Mouse (Mus musculus) lung, embryonic 15.5 days (tissue): ENCODE measurements around the gene Smg7. TPM values are rescaled to one million over a fixed set of nuclear protein-coding genes. Genes with fewer than 3 reads are reported as not detected.
"Not testable (repeated sequence)": the region's sequence is repeated elsewhere in the genome, so short reads cannot be mapped to it uniquely, and the experiment has no call there.

Experiments used
- ATAC-seq: fragments of 200-750 bp; cut with Nextera tagmentation; 2 replicates; pipeline ENCODE4 v1.8.0; 2017; ENCODE audit warnings: moderate number of reproducible peaks, borderline replicate concordance; ENCODE audit not compliant: low FRiP score, low TSS enrichment; ENCODE audit errors: extremely low read depth
- H3K27ac ChIP-seq: fragments of 300-500 bp; sonication (generic); 2 replicates; pipeline ENCODE4 v1.5.1; 2015; ENCODE audit warnings: moderate library complexity, mild to moderate bottlenecking, inconsistent platforms
- H3K27me3 ChIP-seq: fragments of 300-500 bp; sonication (generic); 2 replicates; pipeline ENCODE4 v1.6.1; 2015; ENCODE audit warnings: inconsistent platforms
- H3K36me3 ChIP-seq: fragments of 300-500 bp; sonication (generic); 2 replicates; pipeline ENCODE4 v1.6.1; 2015; ENCODE audit warnings: inconsistent platforms
- H3K4me1 ChIP-seq: fragments of 300-500 bp; sonication (generic); 2 replicates; pipeline ENCODE4 v1.6.1; 2015; ENCODE audit warnings: inconsistent platforms
- H3K4me2 ChIP-seq: fragments of 300-500 bp; sonication (generic); 2 replicates; pipeline ENCODE4 v1.6.1; 2015; ENCODE audit warnings: inconsistent platforms, mild to moderate bottlenecking, moderate library complexity
- H3K4me3 ChIP-seq: fragments of 300-500 bp; sonication (generic); 2 replicates; pipeline ENCODE4 v1.5.1; 2015; ENCODE audit warnings: mild to moderate bottlenecking, inconsistent platforms
- H3K9ac ChIP-seq: fragments of 300-500 bp; sonication (generic); 2 replicates; pipeline ENCODE4 v1.6.1; 2015; ENCODE audit warnings: inconsistent platforms
- H3K9me3 ChIP-seq: fragments of 300-500 bp; sonication (generic); 2 replicates; pipeline ENCODE4 v1.6.1; 2016; ENCODE audit warnings: inconsistent platforms
- WGBS: fragments of 180-500 bp; shearing (Covaris S2); methylation state at CpG from one replicate; pipeline ENCODE4 v1.1.7; 2015; 5-methylcytosine and 5-hydroxymethylcytosine counted together
- polyA plus RNA-seq: library from polyadenylated mRNA; unstranded; fragments of >200 nt; fragmentation: Nextera tagmentation; extraction: Ambion mirVana; gene quantifications from 2 replicates; pipeline ENCODE4 v1.2.1, GENCODE M21; 2015

Gene Smg7
- polyA plus RNA-seq, 1 experiment from 2014 or later = 31.2 TPM

DNA sequence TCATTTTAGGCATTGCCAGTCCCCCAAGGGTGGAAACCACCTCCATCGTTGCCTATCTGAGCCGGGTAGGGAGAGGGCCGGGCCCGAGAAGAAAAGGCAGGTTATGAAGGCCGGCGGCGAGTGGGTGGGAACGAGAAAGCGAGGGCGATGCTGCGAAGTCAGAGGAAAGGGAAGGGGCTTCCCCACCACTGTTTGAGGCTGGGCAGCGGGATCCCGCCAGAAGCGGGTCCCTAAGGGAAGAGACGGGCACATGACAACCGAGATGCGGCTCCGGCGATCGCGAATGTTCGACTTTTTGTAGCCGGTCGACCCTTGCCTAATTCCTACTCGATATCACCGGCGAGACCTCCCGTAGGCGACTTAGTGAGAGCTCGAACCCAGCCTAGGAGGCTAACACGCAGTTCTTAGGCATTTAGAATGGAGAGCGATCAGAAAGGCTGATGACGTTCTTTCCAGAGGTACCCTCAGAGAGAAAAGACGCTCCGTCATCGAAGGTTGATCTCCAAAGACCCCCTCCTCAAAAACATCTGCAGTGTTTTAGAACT lies 1.2 kb upstream of the Smg7 start:
- WGBS = under 1% methylated on average over 36 of the region's 36 CpGs
- Histone ChIP-seq H3K27ac (peak overlapping the region; percentile 100), H3K4me3 (peak overlapping the region; percentile 76), H3K9me3 (no peaks in the 10 kb centered on the region), H3K4me1 (peaks cover 18% of the 10 kb centered on the region), H3K9ac (peak overlapping the region; percentile 85), H3K36me3 (no peaks in the 10 kb centered on the region), H3K4me2 (peak overlapping the region; percentile 99), H3K27me3 (no peaks in the 10 kb centered on the region)
- ATAC-seq = peak; percentile 13; the same call in 1 of the 2 replicates

DNA sequence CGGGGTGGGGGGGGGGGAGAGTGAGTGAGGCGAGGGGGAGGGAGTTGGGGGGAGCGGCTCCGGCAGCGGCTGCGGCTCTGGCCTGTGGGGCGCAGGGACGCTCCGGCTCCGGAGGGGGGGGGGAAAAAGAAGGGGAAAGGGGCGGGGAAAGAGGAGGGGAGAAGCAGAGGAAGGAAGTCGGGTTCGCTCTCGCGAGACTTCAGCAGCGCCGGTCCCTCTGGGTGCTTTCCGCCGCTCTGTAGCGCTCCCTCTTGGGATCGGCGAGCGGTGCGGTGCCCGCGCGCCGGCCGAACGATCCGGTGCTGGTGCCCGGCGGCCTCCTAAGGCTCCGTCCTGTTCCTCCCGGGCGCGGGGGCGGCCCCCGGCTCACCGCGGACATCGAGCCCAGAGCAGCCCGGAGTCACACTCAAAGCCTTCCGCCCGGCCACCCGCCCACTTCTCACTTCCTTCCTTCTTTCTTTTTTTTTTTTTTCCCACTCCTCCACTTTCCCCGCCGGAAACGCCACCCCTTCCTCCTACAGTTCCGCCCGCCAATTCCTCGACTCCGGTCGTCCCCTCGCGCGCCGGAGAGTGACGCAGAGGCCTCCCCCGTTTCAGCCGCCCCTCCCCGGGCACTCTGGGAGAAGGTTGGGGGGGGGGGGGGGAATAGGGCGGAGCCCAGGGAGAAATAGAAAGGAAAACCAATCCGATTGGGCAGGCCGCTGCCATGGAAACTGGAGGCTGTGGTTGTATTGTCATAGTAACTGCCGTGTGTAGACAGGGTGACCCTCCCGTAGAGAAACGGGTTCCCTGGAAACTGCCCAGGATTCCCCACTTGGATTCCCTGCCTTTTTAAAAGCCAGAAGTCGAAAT lies 445 bp upstream of the Smg7 start:
- H3K9me3 ChIP-seq = no peaks in the 10 kb centered on the region
- H3K27me3 ChIP-seq = no peaks in the 10 kb centered on the region
- peak overlapping the region; percentile 99 for H3K4me2 ChIP-seq
- H3K9ac ChIP-seq = peak overlapping the region; percentile 85
- H3K36me3 ChIP-seq = no peaks in the 10 kb centered on the region
- H3K4me3 ChIP-seq = peak overlapping the region; percentile 76
- peaks cover 18% of the 10 kb centered on the region for H3K4me1 ChIP-seq
- under 1% methylated on average over 58 of the region's 69 CpGs for WGBS
- H3K27ac ChIP-seq = peak overlapping the region; percentile 100
- peak; percentile 90 for ATAC-seq

DNA sequence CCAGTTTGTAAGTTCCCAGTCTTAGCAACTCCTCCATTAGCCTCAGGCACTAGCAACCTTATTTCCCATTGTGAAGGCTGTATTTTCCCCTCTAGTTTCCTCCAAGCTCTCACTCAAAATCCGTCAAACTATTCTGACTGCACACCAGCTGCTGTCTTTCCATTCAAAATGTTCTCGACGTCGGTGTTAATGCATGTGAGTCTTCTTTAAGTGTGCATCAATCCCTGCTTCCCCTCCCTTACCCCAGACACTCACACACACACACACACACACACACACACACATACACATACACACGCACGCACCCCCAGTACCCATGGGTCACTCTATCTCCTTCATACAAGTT lies 1.1 kb downstream of the Smg7 start:
- no peak for ATAC-seq
- no peaks in the 10 kb centered on the region for H3K27me3 ChIP-seq
- H3K4me2 ChIP-seq = peak overlapping the region; percentile 73
- peaks cover 18% of the 10 kb centered on the region for H3K4me1 ChIP-seq
- H3K9me3 ChIP-seq = no peaks in the 10 kb centered on the region
- peak overlapping the region; percentile 76 for H3K4me3 ChIP-seq
- H3K27ac ChIP-seq = peak overlapping the region; percentile 96; the same call in 1 of the 2 replicates
- peak overlapping the region; percentile 85 for H3K9ac ChIP-seq
- WGBS = 2% methylated on average over 6 of the region's 6 CpGs
- H3K36me3 ChIP-seq = no peaks in the 10 kb centered on the region

DNA sequence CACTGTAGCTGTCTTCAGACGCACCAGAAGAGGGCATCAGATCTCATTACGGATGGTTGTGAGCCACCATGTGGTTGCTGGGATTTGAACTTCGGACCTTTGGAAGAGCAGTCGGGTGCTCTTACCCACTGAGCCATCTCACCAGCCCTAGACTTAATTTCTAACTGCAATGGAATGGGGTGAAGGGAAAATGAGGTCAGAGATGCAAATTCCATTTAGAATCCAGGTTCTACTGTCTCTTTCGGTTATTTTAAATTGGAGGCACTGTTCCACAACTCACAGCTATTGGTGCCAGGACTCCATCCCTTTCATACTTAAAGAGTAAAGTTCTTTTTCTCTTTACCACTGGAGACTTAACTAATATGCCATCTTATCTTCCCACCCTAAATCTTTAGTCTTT lies 14.4 kb downstream of the Smg7 start:
- H3K27me3 ChIP-seq, H3K4me1 ChIP-seq, H3K9ac ChIP-seq, H3K4me2 ChIP-seq, H3K36me3 ChIP-seq, H3K27ac ChIP-seq, H3K4me3 ChIP-seq, ATAC-seq, H3K9me3 ChIP-seq: not testable (repeated sequence)
- 93% methylated on average over 4 of the region's 5 CpGs for WGBS

DNA sequence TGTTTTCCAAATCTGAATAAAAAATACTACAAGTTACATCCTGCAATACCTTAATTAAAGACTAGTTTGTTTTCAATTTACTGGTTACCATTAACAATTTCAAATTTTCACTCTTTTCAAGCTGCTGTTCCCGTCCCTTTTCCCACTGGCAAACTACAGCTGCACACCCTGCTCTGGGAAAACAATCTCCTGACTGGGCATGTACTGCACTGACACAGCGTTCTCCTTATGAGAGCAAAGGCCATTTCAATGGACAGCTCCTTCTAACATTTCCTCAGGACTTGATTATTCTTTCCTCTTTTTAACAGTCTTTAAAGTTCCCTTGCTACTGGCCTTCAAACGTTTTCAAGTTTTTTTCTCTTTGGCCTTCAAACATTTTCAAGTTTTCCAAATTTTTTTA lies 31.4 kb downstream of the Smg7 start:
- H3K36me3 ChIP-seq = peaks cover 28% of the 10 kb centered on the region
- no peaks in the 10 kb centered on the region for H3K9me3 ChIP-seq
- no peak overlapping the region for H3K27ac ChIP-seq
- no peak overlapping the region for H3K4me3 ChIP-seq
- no peak for ATAC-seq
- H3K9ac ChIP-seq = no peak overlapping the region
- H3K4me2 ChIP-seq = no peak overlapping the region
- H3K27me3 ChIP-seq = no peaks in the 10 kb centered on the region
- H3K4me1 ChIP-seq = 0 out of 2 replicates have a peak, but pooled peaks cover 2% of the 10 kb centered on the region
- WGBS = 76% methylated on average over 3 of the region's 3 CpGs

DNA sequence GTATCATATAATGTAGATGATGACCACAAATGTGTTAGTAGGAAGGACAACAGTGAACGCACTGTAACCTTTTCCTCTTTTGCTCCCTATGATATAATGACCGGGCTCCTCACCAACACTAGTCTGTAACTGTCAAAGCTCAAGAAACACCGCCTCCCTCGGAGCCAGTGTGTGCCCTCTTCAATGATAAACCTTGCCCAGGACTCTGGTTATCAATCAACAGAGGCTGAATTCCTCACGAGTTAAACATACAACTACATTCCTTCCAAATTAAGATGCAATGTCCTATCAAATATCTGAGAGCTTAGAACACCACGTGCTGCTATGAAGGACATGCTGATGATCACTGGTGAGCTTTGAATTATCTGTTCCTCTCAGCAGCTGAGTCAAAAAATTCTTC lies 32.5 kb downstream of the Smg7 start:
- H3K27me3 ChIP-seq = no peaks in the 10 kb centered on the region
- H3K4me1 ChIP-seq = 0 out of 2 replicates have a peak, but pooled peaks cover 2% of the 10 kb centered on the region
- H3K36me3 ChIP-seq = peaks cover 35% of the 10 kb centered on the region
- no peaks in the 10 kb centered on the region for H3K9me3 ChIP-seq
- H3K4me3 ChIP-seq = no peak overlapping the region
- H3K27ac ChIP-seq = no peak overlapping the region
- no peak for ATAC-seq
- WGBS = 67% methylated on average over 6 of the region's 6 CpGs
- H3K4me2 ChIP-seq = no peak overlapping the region
- H3K9ac ChIP-seq = no peak overlapping the region

DNA sequence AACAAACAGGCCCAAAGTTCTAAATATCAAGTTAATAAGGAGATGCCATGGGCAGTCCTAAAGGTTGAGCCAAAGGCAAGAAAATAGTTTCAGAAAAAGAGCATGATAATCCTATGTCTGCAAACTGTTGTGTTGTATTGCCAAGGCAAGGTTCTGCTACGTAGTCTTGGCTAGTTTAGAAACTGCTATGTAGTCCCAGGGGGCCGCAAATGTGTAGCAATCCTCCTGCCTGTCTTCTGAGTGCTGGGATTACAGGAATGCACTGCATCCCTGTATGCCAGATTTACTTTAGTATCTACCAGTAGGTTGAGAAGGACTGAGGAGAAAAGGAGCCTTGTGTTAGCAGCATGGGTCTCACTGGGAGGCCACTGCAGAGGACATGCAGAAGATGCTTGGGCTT lies 55.6 kb downstream of the Smg7 start:
- H3K4me3 ChIP-seq = no peak overlapping the region
- WGBS = 93% methylated on average over 2 of the region's 2 CpGs
- H3K9me3 ChIP-seq = no peaks in the 10 kb centered on the region
- H3K27ac ChIP-seq = no peak overlapping the region
- no peak overlapping the region for H3K4me2 ChIP-seq
- H3K9ac ChIP-seq = no peak overlapping the region
- no peaks in the 10 kb centered on the region for H3K4me1 ChIP-seq
- ATAC-seq = no peak
- H3K27me3 ChIP-seq = no peaks in the 10 kb centered on the region
- peaks cover 77% of the 10 kb centered on the region for H3K36me3 ChIP-seq

DNA sequence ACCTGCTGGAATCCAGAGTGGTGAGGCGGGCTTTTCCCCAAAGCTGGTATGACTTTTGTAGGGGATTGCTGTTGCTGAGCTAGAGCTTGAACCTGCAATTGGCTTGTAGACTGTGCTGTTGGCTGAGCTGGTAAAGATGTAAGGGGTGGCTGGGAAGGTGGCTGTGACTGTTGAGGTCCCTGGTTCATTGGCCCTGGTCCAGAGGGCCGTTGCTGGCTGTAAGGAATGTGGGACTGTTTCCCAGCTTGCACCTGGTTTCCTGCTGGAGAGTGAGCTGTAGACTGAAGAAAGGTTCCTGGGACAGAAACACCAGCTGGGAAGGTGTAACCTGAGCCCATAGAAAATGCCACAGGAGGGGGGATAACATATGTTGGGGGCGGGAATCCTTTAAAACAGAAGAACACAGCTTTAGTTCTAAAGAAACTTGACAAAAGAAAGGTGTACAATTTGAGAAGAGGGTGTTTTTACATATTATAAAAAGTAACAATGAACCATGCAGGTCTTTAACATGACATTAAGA lies 57.2 kb downstream of the Smg7 start:
- no peak for ATAC-seq
- Histone ChIP-seq H3K9me3 (no peaks in the 10 kb centered on the region), H3K9ac (no peak overlapping the region), H3K27ac (no peak overlapping the region), H3K36me3 (peaks cover 83% of the 10 kb centered on the region), H3K4me2 (no peak overlapping the region), H3K4me3 (no peak overlapping the region), H3K27me3 (no peaks in the 10 kb centered on the region), H3K4me1 (no peaks in the 10 kb centered on the region)
- WGBS = 70% methylated on average over 3 of the region's 3 CpGs

DNA sequence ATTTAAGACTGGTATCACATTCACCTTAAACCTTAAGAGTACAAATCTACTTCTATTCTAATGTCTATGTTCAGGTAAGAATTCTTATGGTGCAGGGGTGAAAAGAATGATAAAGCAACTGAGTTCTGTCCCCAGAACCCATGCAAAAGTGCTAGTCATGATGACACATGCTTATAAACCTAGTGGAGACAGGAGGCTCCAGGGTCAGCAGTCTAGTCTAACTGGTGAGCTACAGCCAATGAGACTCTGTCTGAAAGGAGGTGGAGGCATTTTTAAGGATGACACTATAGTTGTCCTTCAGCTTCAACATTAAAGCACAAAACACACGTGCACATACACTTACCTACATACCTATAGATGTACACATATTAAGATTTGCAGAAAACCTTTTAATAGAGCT lies 57.8 kb downstream of the Smg7 start:
- H3K4me3 ChIP-seq = no peak overlapping the region
- no peak overlapping the region for H3K9ac ChIP-seq
- 88% methylated on average over 1 of the region's 1 CpGs for WGBS
- H3K9me3 ChIP-seq = no peaks in the 10 kb centered on the region
- H3K36me3 ChIP-seq = peaks cover 87% of the 10 kb centered on the region
- no peak overlapping the region for H3K4me2 ChIP-seq
- no peaks in the 10 kb centered on the region for H3K27me3 ChIP-seq
- ATAC-seq = no peak
- H3K27ac ChIP-seq = no peak overlapping the region
- H3K4me1 ChIP-seq = no peaks in the 10 kb centered on the region

DNA sequence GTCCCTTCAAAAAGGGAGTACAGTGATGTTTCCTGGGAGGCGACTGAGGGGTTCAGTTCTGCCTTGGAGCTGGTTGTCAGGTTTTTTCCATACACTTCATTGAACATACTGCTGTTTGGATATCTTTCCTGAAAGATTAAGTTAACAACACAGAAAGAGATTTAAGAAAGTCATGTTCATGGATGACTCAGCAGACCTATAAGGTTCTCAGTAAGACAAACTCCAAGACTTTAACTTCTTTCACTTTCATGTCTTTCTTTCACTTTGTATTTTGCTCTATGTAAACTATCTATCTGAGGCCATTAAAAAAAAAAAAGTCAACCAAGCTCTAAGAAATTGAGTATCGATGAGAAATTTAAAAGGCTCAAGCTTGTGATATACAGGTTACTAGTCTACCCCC lies 61.4 kb downstream of the Smg7 start:
- no peak overlapping the region for H3K9ac ChIP-seq
- H3K4me1 ChIP-seq = no peaks in the 10 kb centered on the region
- no peak for ATAC-seq
- H3K4me3 ChIP-seq = no peak overlapping the region
- H3K36me3 ChIP-seq = peaks cover 91% of the 10 kb centered on the region
- WGBS = 82% methylated on average over 2 of the region's 2 CpGs
- no peaks in the 10 kb centered on the region for H3K27me3 ChIP-seq
- H3K4me2 ChIP-seq = no peak overlapping the region
- no peak overlapping the region for H3K27ac ChIP-seq
- H3K9me3 ChIP-seq = no peaks in the 10 kb centered on the region

DNA sequence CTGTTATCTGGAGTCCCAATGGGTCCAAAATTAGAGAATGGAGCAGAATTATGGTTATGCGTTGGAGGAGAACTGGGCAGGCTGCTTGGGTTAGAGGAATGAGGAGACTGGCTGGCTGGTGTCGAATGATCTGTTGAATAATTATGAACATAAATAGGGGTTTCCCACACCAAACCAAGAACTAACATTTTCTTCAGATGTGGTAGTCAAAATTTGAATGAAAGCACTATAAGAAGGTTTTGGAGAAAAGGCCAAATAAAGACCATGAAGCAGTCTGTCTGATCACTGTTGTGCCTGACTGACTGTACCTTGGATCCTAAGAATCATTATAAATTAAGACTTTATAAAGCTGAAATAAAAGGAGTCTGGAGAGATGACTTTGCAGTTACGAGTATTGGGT lies 62.1 kb downstream of the Smg7 start:
- no peak overlapping the region for H3K4me3 ChIP-seq
- no peak for ATAC-seq
- no peak overlapping the region for H3K27ac ChIP-seq
- no peaks in the 10 kb centered on the region for H3K27me3 ChIP-seq
- peaks cover 89% of the 10 kb centered on the region for H3K36me3 ChIP-seq
- H3K4me2 ChIP-seq = no peak overlapping the region
- H3K4me1 ChIP-seq = no peaks in the 10 kb centered on the region
- 91% methylated on average over 3 of the region's 3 CpGs for WGBS
- no peak overlapping the region for H3K9ac ChIP-seq
- H3K9me3 ChIP-seq = no peaks in the 10 kb centered on the region

DNA sequence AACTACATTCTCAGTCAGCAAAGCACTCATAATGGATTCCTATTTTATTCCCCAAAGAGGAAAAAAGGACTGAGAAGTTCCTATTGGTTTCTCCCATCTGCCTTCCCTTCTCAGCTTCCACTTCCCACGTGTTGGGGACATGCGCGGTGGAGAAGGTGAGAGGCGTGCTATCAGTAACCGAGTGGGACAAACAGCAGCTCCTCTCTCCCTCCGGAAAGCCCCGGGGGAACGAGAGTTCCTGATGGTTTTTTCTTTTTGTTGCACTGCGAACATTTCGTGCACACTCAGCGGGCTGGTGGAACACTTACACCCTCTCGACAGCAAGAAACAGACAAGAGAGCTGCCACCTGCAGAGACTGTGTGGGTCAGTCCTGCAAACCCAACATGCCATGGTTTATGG lies 63.6 kb downstream of the Smg7 start:
- Histone ChIP-seq H3K4me2 (no peak overlapping the region), H3K27me3 (no peaks in the 10 kb centered on the region), H3K9ac (no peak overlapping the region), H3K36me3 (peaks cover 80% of the 10 kb centered on the region), H3K4me3 (no peak overlapping the region), H3K27ac (no peak overlapping the region), H3K9me3 (no peaks in the 10 kb centered on the region), H3K4me1 (no peaks in the 10 kb centered on the region)
- 90% methylated on average over 12 of the region's 12 CpGs for WGBS
- no peak for ATAC-seq
